Mouse (Mus musculus) G1E (cell line): ENCODE data around the gene 6820408C15Rik. TPM values are rescaled to one million over a fixed set of nuclear protein-coding genes. Genes with fewer than 3 reads are reported as not detected.

ENCODE experiments used
- ATAC-seq: 2 replicates; pipeline ENCODE4 v1.8.0; 2016; ENCODE audit warnings: mild to moderate bottlenecking; ENCODE audit not compliant: insufficient number of reproducible peaks, poor library complexity, low FRiP score, severe bottlenecking; ENCODE audit errors: extremely low read depth
- DNase-seq: peaks from one replicate; pipeline ENCODE4 v3.0.0; 2012; ENCODE audit warnings: low spot score
- H3K27me3 ChIP-seq: 2 replicates; pipeline ENCODE4 v1.6.1; 2012; ENCODE audit warnings: mild to moderate bottlenecking, low read length, inconsistent platforms; ENCODE audit not compliant: insufficient read depth
- H3K36me3 ChIP-seq: replicated peaks from 2 replicates; pipeline ENCODE3; 2012; ENCODE audit warnings: mild to moderate bottlenecking, inconsistent platforms
- H3K4me1 ChIP-seq: 2 replicates; pipeline ENCODE4 v1.6.1; 2012; ENCODE audit warnings: low read depth, low read length, inconsistent platforms, mixed read lengths; ENCODE audit not compliant: insufficient read depth
- H3K4me3 ChIP-seq: 2 replicates; pipeline ENCODE4 v1.5.1; 2012; ENCODE audit warnings: low read depth, mild to moderate bottlenecking, inconsistent platforms, low read length, moderate library complexity, mixed read lengths
- H3K9me3 ChIP-seq: replicated peaks from 2 replicates; pipeline ENCODE4 v1.6.1; 2012; ENCODE audit warnings: inconsistent platforms
- CTCF ChIP-seq: IDR thresholded peaks from 2 replicates; pipeline ENCODE4 v1.5.1; 2012; ENCODE audit warnings: low read depth, low read length, inconsistent platforms, mixed read lengths
- GATA1 ChIP-seq: IDR thresholded peaks from 2 replicates; pipeline ENCODE4 v1.6.1; 2012; ENCODE audit warnings: borderline replicate concordance, low read length, inconsistent platforms, mixed read lengths
- GATA2 ChIP-seq: IDR thresholded peaks from 2 replicates; pipeline ENCODE4 v1.6.1; 2012; ENCODE audit warnings: low read depth, low read length, inconsistent platforms, borderline replicate concordance
- POLR2AphosphoS5 ChIP-seq: IDR thresholded peaks from 2 replicates; pipeline ENCODE4 v1.6.1; 2012; ENCODE audit warnings: low read depth, low read length, inconsistent platforms; ENCODE audit not compliant: insufficient replicate concordance
- TAL1 ChIP-seq: conservative IDR thresholded peaks from 2 replicates; pipeline ENCODE4 v1.6.1; 2012; ENCODE audit warnings: low read depth, low read length, inconsistent platforms, mixed read lengths
- polyA plus RNA-seq: library from polyadenylated mRNA; stranded (reverse); fragments of >175 nt; gene quantifications from 2 replicates; pipeline ENCODE4 v1.2.3, GENCODE M21; 2012
- total RNA-seq, 2 experiments: library from RNA; stranded (forward) in 1 of 2; stranded (reverse) in 1 of 2; fragments of 200-1000 nt in 1 of 2; fragments of >200 nt in 1 of 2; fragmentation: Nextera tagmentation in 1 of 2; gene quantifications; 2 replicates each; pipeline ENCODE4 v1.2.3; 2014 to 2017

The 6820408C15Rik gene
- total and polyA plus RNA-seq, 3 experiments = 0.18 to 3.8 (median 0.49) TPM

DNA sequence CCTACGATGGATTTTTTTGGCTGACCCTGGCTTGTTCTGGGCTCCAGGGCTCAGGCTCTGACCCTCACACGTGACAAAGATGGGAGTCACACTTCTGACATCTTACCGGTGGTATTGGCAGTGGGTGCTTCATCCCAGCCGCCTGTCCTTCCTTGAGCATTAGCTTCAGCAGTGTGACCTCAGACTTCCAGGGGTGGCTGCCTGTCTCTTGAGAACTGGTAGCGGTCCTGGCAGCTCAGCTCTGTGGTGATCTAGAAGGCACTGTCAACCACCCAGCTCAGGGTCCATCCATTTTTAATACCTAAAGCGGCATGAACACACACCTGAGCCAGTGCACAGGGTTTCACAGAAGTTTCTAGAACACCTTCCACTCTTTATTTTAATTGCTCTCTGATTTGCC is 5.6 kb upstream of the 6820408C15Rik start:
- ATAC-seq (no peak), DNase-seq (no peak)
- H3K4me1 ChIP-seq = peaks cover 48% of the 10 kb centered on the region
- no peak for TF ChIP-seq GATA1
- no peak for TF ChIP-seq TAL1
- no peak for TF ChIP-seq CTCF
- TF ChIP-seq POLR2AphosphoS5 = no peak
- TF ChIP-seq GATA2 = no peak
- no peak overlapping the region for H3K4me3 ChIP-seq
- H3K9me3 ChIP-seq = peaks cover 15% of the 10 kb centered on the region
- peaks cover 12% of the 10 kb centered on the region for H3K36me3 ChIP-seq
- H3K27me3 ChIP-seq = no peaks in the 10 kb centered on the region

DNA sequence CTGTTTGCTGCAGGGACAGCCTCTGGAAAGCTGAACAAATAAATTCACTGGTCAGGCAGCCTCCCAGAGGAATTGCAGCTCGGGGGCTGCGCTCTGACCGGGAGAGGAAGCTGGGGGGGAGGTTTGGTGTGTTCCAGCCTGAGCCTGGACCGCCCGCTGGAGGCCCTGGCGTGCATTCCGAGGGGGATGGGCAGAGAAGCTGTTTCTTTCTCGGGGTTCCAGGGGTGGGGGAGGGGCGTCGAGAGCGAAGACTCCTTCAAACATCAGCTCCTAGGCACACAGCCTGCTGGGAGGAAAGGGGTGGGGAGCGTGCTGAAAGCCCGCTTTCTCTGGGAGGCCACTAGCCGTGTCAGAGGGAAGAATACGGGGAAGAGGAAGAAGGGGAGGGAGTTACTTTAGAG is 4.4 kb upstream of the 6820408C15Rik start:
- peak overlapping the region; percentile 55; the same call in 1 of the 2 replicates for H3K4me3 ChIP-seq
- peaks cover 12% of the 10 kb centered on the region for H3K36me3 ChIP-seq
- H3K9me3 ChIP-seq = peaks cover 26% of the 10 kb centered on the region
- peaks cover 42% of the 10 kb centered on the region for H3K4me1 ChIP-seq
- DNase-seq = peak; percentile 18
- TF ChIP-seq GATA2 (no peak), TAL1 (no peak), GATA1 (no peak), POLR2AphosphoS5 (0 out of 2 replicates have a peak, but pooled peaks have one; percentile 39)
- no peaks in the 10 kb centered on the region for H3K27me3 ChIP-seq
- ATAC-seq = peak; percentile 42

DNA sequence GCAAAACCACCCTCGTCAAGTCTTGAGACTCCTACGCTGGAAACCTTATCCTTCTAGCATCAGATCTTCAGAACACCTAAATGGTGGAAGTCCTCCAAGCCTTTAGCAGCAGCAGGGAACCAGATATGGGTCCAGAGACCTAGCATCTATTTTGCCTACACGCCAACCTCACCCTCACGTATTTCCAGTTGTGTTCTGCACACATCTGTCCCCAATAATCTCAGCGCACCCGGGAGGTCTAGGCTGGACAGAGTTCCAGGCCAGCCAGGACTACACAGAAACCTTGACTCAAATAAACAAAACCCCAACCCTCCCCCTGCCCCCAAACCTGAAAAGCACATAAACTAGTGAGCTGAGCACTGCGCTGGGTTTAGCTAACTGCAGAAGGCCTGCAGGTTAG is 3.9 kb upstream of the 6820408C15Rik start:
- DNase-seq = no peak
- Histone ChIP-seq H3K9me3 (peaks cover 31% of the 10 kb centered on the region), H3K4me1 (peaks cover 37% of the 10 kb centered on the region), H3K36me3 (peaks cover 12% of the 10 kb centered on the region), H3K4me3 (peak overlapping the region; percentile 55; the same call in 1 of the 2 replicates), H3K27me3 (no peaks in the 10 kb centered on the region)
- no peak for ATAC-seq
- TF ChIP-seq TAL1 = no peak
- no peak for TF ChIP-seq CTCF
- no peak for TF ChIP-seq GATA1
- TF ChIP-seq GATA2 = no peak
- TF ChIP-seq POLR2AphosphoS5 = no peak

DNA sequence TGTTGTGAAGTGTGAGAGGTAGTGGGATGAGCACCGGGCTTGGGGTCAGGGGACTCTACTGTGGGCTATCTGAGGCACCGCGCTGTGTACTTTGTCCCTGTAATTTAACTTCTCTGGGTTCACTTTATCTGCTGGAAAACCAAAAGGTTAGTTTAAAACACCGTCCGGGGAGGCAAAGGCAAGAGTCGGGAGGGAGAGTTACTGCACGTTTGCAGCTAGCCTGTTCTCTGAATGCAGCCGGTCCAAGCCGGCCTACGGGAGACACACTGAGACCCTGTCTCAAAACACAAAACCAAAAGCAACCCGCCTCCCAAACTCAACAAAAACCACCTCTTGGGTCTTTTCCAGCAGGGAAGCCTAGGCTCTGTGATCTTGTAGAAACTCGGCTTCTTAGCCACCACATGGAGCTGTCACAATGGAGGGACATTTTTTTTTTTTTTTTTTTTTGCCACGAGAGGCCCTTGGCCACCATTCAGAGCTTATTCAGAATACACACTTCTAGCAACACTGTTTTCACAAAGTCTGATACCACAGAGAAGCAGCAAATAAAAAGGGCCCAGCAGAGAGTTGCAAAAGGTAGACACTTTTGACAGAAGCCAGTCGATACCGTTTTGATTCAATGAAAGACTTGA is 2.7 kb upstream of the 6820408C15Rik start:
- ATAC-seq (no peak), DNase-seq (no peak)
- peak overlapping the region; percentile 78 for H3K4me3 ChIP-seq
- no peaks in the 10 kb centered on the region for H3K27me3 ChIP-seq
- peaks cover 31% of the 10 kb centered on the region for H3K9me3 ChIP-seq
- H3K36me3 ChIP-seq = peaks cover 15% of the 10 kb centered on the region
- H3K4me1 ChIP-seq = peaks cover 31% of the 10 kb centered on the region
- no peak for TF ChIP-seq CTCF
- TF ChIP-seq POLR2AphosphoS5 = no peak
- TF ChIP-seq TAL1 = no peak
- TF ChIP-seq GATA2 = no peak
- no peak for TF ChIP-seq GATA1

DNA sequence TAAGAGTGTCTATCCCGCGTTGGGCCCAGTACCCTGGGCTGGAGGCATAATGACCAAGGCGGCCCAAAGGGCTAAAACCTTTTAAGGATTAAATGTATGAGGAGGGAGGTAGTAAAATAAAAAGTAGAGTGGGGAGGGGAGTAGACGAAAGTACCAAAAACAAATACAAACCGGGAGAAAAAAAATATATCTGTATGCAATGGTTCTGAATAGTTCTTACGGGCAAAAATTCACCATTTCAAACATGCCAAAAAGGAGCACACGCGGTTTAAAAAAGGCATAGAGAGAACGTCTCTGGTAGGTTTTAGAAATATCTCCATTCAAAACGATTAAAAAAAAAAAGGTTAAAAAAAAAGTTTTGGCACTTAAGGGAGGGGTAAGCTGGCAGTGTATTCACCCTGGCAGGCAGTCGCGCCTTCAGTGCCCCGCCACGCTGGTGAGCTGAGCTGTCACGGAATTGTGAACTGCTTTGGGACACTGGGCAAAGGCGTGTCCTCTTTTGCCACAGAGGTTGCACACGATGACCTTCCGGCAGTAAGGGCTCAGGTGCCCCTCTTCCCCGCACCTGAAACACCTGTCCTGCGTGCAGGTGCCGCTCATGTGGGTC is 2.1 kb upstream of the 6820408C15Rik start:
- DNase-seq = no peak
- ATAC-seq = no peak
- peaks cover 31% of the 10 kb centered on the region for H3K4me1 ChIP-seq
- no peak for TF ChIP-seq CTCF
- H3K9me3 ChIP-seq = peaks cover 31% of the 10 kb centered on the region
- peak overlapping the region; percentile 78 for H3K4me3 ChIP-seq
- peaks cover 17% of the 10 kb centered on the region for H3K36me3 ChIP-seq
- H3K27me3 ChIP-seq = no peaks in the 10 kb centered on the region

DNA sequence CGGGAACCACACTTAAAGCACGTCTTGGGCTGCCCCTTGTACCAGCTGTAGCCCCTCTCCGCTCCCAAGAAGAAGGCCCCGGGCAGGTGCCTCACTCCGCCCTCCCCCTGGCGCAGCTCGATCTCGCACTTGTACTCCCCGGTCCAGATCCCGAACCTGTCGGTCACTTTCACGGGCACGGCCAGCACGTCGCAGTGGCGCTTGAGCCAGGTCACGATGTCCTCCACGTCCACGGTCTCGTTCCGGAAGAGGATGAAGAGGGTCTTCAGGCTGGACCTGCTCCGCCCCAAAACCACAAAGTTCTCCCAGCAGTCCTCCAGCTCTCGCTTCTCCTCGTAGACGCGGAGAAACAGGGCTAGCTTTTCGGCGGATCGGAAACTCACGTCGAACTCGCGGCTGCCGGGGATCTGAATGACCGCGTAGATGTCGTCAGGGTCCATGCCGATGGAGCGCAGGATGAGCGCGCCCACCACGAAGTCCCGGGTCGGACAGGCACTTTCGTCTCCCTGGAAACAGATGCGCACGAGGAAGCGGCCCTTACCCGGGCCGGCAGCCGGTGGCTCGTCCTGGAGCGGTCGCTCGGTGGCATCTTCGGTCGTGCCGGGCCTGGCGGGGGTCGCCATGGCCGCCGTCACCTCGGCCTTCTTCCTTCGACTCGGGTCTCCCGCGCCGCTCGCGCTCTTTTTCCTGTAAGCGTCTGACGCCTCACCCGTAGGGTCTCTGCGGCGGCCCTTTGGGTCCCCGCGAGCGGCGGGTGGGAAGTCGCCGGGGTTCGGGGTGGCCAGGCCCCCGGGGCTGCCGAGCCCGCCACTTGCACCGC is 1.4 kb upstream of the 6820408C15Rik start:
- peaks cover 20% of the 10 kb centered on the region for H3K36me3 ChIP-seq
- ATAC-seq (no peak), DNase-seq (no peak)
- peaks cover 34% of the 10 kb centered on the region for H3K9me3 ChIP-seq
- no peaks in the 10 kb centered on the region for H3K27me3 ChIP-seq
- H3K4me1 ChIP-seq = peaks cover 31% of the 10 kb centered on the region
- TF ChIP-seq GATA1 (no peak), TAL1 (no peak), GATA2 (no peak)
- H3K4me3 ChIP-seq = peak overlapping the region; percentile 78
